Mouse (Mus musculus): ENCODE data around the gene R3hdm1. TPM values are rescaled to one million over a fixed set of nuclear protein-coding genes. Genes with fewer than 3 reads are reported as not detected.

R3hdm1 gene
- polyA plus RNA-seq (2016; fragmentation: Nextera tagmentation; extraction: Ambion mirVana) = 98.0 and 103 TPM in 2 replicates

GRCm38 (mm10) chr1:128102641-128103461 is at the start of gene R3hdm1, which contains the start of gene Zranb3:
Gene R3hdm1, plus strand, starts transcription at chr1:128103301.
Gene Zranb3, minus strand, starts transcription at chr1:128103047.
- Histone ChIP-seq H3K4me3 (replicated peaks) (peak within 1 kb of the TSS; percentile 91), H3K4me1 (peaks cover 12% of the 10 kb centered on the region), H3K9ac (peak within 1 kb of the TSS; percentile 87), H3K27me3 (no peaks in the 10 kb centered on the region), H3K4me2 (peak within 1 kb of the TSS; percentile 77), H3K27ac (peak within 1 kb of the TSS; percentile 94), H3K9me3 (no peaks in the 10 kb centered on the region), H3K36me3 (replicated peaks) (no peaks in the 10 kb centered on the region)
- under 1% methylated on average over 43 of the region's 43 CpGs for WGBS
- peak; percentile 95 for ATAC-seq (ENCODE audit: low FRiP score)

GRCm38 (mm10) chr1:128057269-128057668 is 45.8 kb upstream of the R3hdm1 start:
- ATAC-seq (ENCODE audit: low FRiP score) = no peak
- H3K4me2 ChIP-seq = no peak overlapping the region
- WGBS = 90% methylated on average over 4 of the region's 4 CpGs
- no peaks in the 10 kb centered on the region for H3K4me1 ChIP-seq
- H3K9ac ChIP-seq = no peak overlapping the region
- H3K36me3 ChIP-seq (replicated peaks) = 0 out of 2 replicates have a peak, but pooled peaks cover 2% of the 10 kb centered on the region
- no peak overlapping the region for H3K27ac ChIP-seq
- no peaks in the 10 kb centered on the region for H3K27me3 ChIP-seq
- H3K9me3 ChIP-seq = no peaks in the 10 kb centered on the region
- no peak overlapping the region for H3K4me3 ChIP-seq (replicated peaks)

GRCm38 (mm10) chr1:128058625-128059024 is 44.5 kb upstream of the R3hdm1 start:
- Histone ChIP-seq H3K4me2 (no peak overlapping the region), H3K4me1 (no peaks in the 10 kb centered on the region), H3K27me3 (no peaks in the 10 kb centered on the region), H3K9me3 (no peaks in the 10 kb centered on the region), H3K27ac (no peak overlapping the region), H3K4me3 (replicated peaks) (no peak overlapping the region), H3K36me3 (replicated peaks) (0 out of 2 replicates have a peak, but pooled peaks cover 2% of the 10 kb centered on the region), H3K9ac (no peak overlapping the region)
- 95% methylated on average over 5 of the region's 5 CpGs for WGBS
- ATAC-seq (ENCODE audit: low FRiP score) = no peak

GRCm38 (mm10) chr1:128060655-128061344 is 42.3 kb upstream of the R3hdm1 start:
- H3K4me2 ChIP-seq = no peak overlapping the region
- no peak overlapping the region for H3K27ac ChIP-seq
- no peak for ATAC-seq (ENCODE audit: low FRiP score)
- H3K36me3 ChIP-seq (replicated peaks) = 0 out of 2 replicates have a peak, but pooled peaks cover 2% of the 10 kb centered on the region
- no peaks in the 10 kb centered on the region for H3K9me3 ChIP-seq
- H3K4me1 ChIP-seq = no peaks in the 10 kb centered on the region
- no peak overlapping the region for H3K4me3 ChIP-seq (replicated peaks)
- H3K9ac ChIP-seq = no peak overlapping the region
- WGBS = 63% methylated on average over 8 of the region's 8 CpGs
- no peaks in the 10 kb centered on the region for H3K27me3 ChIP-seq

- no peaks in the 10 kb centered on the region for H3K4me1 ChIP-seq
- H3K4me3 ChIP-seq (replicated peaks) = no peak overlapping the region
- no peak for ATAC-seq (ENCODE audit: low FRiP score)
- no peaks in the 10 kb centered on the region for H3K9me3 ChIP-seq
- H3K4me2 ChIP-seq = no peak overlapping the region
- 78% methylated on average over 1 of the region's 1 CpGs for WGBS
- H3K27me3 ChIP-seq = no peaks in the 10 kb centered on the region
- H3K27ac ChIP-seq = no peak overlapping the region
- 0 out of 2 replicates have a peak, but pooled peaks cover 2% of the 10 kb centered on the region for H3K36me3 ChIP-seq (replicated peaks)
- no peak overlapping the region for H3K9ac ChIP-seq
These were observed 41.7 kb upstream of the R3hdm1 start for GRCm38 (mm10) chr1:128061401-128061800.

- H3K4me2 ChIP-seq = no peak overlapping the region
- 90% methylated on average over 1 of the region's 1 CpGs for WGBS
- no peak for ATAC-seq (ENCODE audit: low FRiP score)
- no peaks in the 10 kb centered on the region for H3K9me3 ChIP-seq
- no peaks in the 10 kb centered on the region for H3K4me1 ChIP-seq
- no peak overlapping the region for H3K9ac ChIP-seq
- H3K27me3 ChIP-seq = no peaks in the 10 kb centered on the region
- H3K4me3 ChIP-seq (replicated peaks) = no peak overlapping the region
- no peak overlapping the region for H3K27ac ChIP-seq
- H3K36me3 ChIP-seq (replicated peaks) = peaks cover 7% of the 10 kb centered on the region; the same call in 1 of the 2 replicates
These were observed 40.9 kb upstream of the R3hdm1 start for GRCm38 (mm10) chr1:128062167-128062566.

- H3K9ac ChIP-seq = no peak overlapping the region
- no peak overlapping the region for H3K4me3 ChIP-seq (replicated peaks)
- ATAC-seq (ENCODE audit: low FRiP score) = no peak
- H3K4me2 ChIP-seq = no peak overlapping the region
- H3K9me3 ChIP-seq = no peaks in the 10 kb centered on the region
- no peaks in the 10 kb centered on the region for H3K4me1 ChIP-seq
- peaks cover 5% of the 10 kb centered on the region; the same call in 1 of the 2 replicates for H3K36me3 ChIP-seq (replicated peaks)
- H3K27me3 ChIP-seq = no peaks in the 10 kb centered on the region
- no peak overlapping the region for H3K27ac ChIP-seq
- WGBS = 93% methylated on average over 6 of the region's 6 CpGs
These were observed 38.4 kb upstream of the R3hdm1 start for GRCm38 (mm10) chr1:128064716-128065115.

- H3K9me3 ChIP-seq = no peaks in the 10 kb centered on the region
- 85% methylated on average over 2 of the region's 2 CpGs for WGBS
These were observed 34.1 kb upstream of the R3hdm1 start for GRCm38 (mm10) chr1:128068945-128069397.

GRCm38 (mm10) chr1:128070003-128070402 is 33.1 kb upstream of the R3hdm1 start:
- Histone ChIP-seq H3K27ac (no peak overlapping the region), H3K4me1 (no peaks in the 10 kb centered on the region), H3K4me2 (no peak overlapping the region), H3K9ac (no peak overlapping the region), H3K4me3 (replicated peaks) (no peak overlapping the region), H3K36me3 (replicated peaks) (peaks cover 11% of the 10 kb centered on the region; the same call in 1 of the 2 replicates), H3K9me3 (no peaks in the 10 kb centered on the region), H3K27me3 (no peaks in the 10 kb centered on the region)
- 95% methylated on average over 3 of the region's 3 CpGs for WGBS
- ATAC-seq (ENCODE audit: low FRiP score) = no peak

More at GRCm38 (mm10) chr1:128068945-128069397, 34.1 kb upstream of the R3hdm1 start:
- no peak overlapping the region for H3K27ac ChIP-seq
- H3K27me3 ChIP-seq = no peaks in the 10 kb centered on the region
- no peak overlapping the region for H3K4me3 ChIP-seq (replicated peaks)
- H3K36me3 ChIP-seq (replicated peaks) = peaks cover 6% of the 10 kb centered on the region; the same call in 1 of the 2 replicates
- no peak overlapping the region for H3K9ac ChIP-seq
- no peak for ATAC-seq (ENCODE audit: low FRiP score)
- no peak overlapping the region for H3K4me2 ChIP-seq
- no peaks in the 10 kb centered on the region for H3K4me1 ChIP-seq

- Histone ChIP-seq H3K4me1 (peaks cover 3% of the 10 kb centered on the region; the same call in 1 of the 2 replicates), H3K9me3 (no peaks in the 10 kb centered on the region), H3K4me2 (no peak overlapping the region), H3K36me3 (replicated peaks) (peaks cover 6% of the 10 kb centered on the region; the same call in 1 of the 2 replicates), H3K27me3 (no peaks in the 10 kb centered on the region), H3K9ac (no peak overlapping the region), H3K4me3 (replicated peaks) (no peak overlapping the region), H3K27ac (no peak overlapping the region)
- 92% methylated on average over 6 of the region's 6 CpGs for whole genome bisulfite sequencing
- no peak for ATAC-seq (ENCODE audit: low FRiP score)
These were observed 30.1 kb upstream of the R3hdm1 start for GRCm38 (mm10) chr1:128073051-128073450.

GRCm38 (mm10) chr1:128076791-128077479 is 26.2 kb upstream of the R3hdm1 start:
- H3K27me3 ChIP-seq = no peaks in the 10 kb centered on the region
- ATAC-seq (ENCODE audit: low FRiP score) = no peak
- no peak overlapping the region for H3K4me2 ChIP-seq
- H3K36me3 ChIP-seq (replicated peaks) = peaks cover 6% of the 10 kb centered on the region; the same call in 1 of the 2 replicates
- no peak overlapping the region for H3K27ac ChIP-seq
- H3K9ac ChIP-seq = no peak overlapping the region
- no peak overlapping the region for H3K4me3 ChIP-seq (replicated peaks)
- H3K9me3 ChIP-seq = no peaks in the 10 kb centered on the region
- 74% methylated on average over 8 of the region's 8 CpGs for WGBS
- H3K4me1 ChIP-seq = peaks cover 3% of the 10 kb centered on the region; the same call in 1 of the 2 replicates

- Histone ChIP-seq H3K27me3 (no peaks in the 10 kb centered on the region), H3K27ac (no peak overlapping the region), H3K4me3 (replicated peaks) (no peak overlapping the region), H3K9me3 (no peaks in the 10 kb centered on the region), H3K4me2 (no peak overlapping the region), H3K36me3 (replicated peaks) (peaks cover 6% of the 10 kb centered on the region; the same call in 1 of the 2 replicates), H3K9ac (no peak overlapping the region), H3K4me1 (peaks cover 4% of the 10 kb centered on the region)
- ATAC-seq (ENCODE audit: low FRiP score) = no peak
- whole genome bisulfite sequencing = 94% methylated on average over 2 of the region's 2 CpGs
These were observed 25.3 kb upstream of the R3hdm1 start for GRCm38 (mm10) chr1:128077788-128078187.
